Mouse (Mus musculus) midbrain, embryonic 11.5 days (tissue): ENCODE results near the gene Slain2. TPM values are rescaled to one million over a fixed set of nuclear protein-coding genes. Genes with fewer than 3 reads are reported as not detected.

Experiments used
- polyA plus RNA-seq: library from polyadenylated mRNA; unstranded; fragments of >200 nt; fragmentation: Nextera tagmentation; extraction: Ambion mirVana; gene quantifications from 2 replicates; pipeline ENCODE4 v1.2.1, GENCODE M21; 2014

The Slain2 gene
- polyA plus RNA-seq, 1 experiment from 2014 or later: 28.2 TPM

Other genes with a start within 250 kb of the Slain2 start
- gene Txk, start 161.5 kb upstream of the Slain2 start, polyA plus RNA-seq: not detected in 2 replicates
- 3.3 and 4.5 TPM in 2 replicates for gene Tec, start 45.8 kb upstream of the Slain2 start, polyA plus RNA-seq
- gene Gm10135, start 60.4 kb downstream of the Slain2 start, polyA plus RNA-seq: not detected in 2 replicates
- 8.3 and 9.0 TPM in 2 replicates for gene Slc10a4, start 92.6 kb downstream of the Slain2 start, polyA plus RNA-seq